Mouse (Mus musculus): Measurements from ENCODE around the gene Fam181a. TPM values are rescaled to one million over a fixed set of nuclear protein-coding genes. Genes with fewer than 3 reads are reported as not detected.

Gene Fam181a
- 12.3 and 16.0 TPM in 2 replicates for polyA plus RNA-seq (2012; rRNA removed)

DNA sequence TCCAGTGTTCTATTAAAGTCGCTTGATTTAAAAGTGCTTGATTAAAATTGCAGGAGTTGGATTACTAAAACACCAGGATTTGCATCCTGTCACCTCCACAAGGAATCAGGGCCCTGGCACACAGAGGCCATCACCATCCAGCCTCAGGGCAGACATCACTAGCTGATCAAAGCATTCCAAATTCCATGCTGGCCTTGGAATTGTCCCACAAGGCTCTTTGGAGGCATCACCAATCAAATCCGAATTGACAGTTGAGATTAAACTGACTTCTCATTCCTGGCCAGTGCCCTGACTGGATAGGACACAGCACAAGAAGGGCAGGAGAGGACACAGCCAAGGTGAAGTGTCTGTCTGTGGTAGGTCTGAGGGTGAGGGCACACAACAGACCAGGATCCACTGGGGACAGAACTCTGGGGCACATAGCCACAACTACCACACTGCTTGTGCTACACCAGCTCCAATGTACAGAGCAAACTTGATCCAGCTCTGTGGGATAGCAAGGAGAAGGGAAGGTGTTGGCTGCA is at the start of gene Fam181a:
TSS of gene Fam181a (plus strand) at position 232 of the 524 bp plus-strand sequence.
- no peak for TF ChIP-seq CTCF (IDR thresholded peaks at IDR 0.05; ENCODE audit: borderline replicate concordance, extremely low read depth, insufficient read depth, insufficient read length)
- no peak for TF ChIP-seq POLR2A (IDR thresholded peaks at IDR 0.05; ENCODE audit: borderline replicate concordance, extremely low read depth, insufficient read depth, insufficient read length, poor library complexity, severe bottlenecking)
- no peak for DNase-seq (ENCODE audit: low read depth)

DNA sequence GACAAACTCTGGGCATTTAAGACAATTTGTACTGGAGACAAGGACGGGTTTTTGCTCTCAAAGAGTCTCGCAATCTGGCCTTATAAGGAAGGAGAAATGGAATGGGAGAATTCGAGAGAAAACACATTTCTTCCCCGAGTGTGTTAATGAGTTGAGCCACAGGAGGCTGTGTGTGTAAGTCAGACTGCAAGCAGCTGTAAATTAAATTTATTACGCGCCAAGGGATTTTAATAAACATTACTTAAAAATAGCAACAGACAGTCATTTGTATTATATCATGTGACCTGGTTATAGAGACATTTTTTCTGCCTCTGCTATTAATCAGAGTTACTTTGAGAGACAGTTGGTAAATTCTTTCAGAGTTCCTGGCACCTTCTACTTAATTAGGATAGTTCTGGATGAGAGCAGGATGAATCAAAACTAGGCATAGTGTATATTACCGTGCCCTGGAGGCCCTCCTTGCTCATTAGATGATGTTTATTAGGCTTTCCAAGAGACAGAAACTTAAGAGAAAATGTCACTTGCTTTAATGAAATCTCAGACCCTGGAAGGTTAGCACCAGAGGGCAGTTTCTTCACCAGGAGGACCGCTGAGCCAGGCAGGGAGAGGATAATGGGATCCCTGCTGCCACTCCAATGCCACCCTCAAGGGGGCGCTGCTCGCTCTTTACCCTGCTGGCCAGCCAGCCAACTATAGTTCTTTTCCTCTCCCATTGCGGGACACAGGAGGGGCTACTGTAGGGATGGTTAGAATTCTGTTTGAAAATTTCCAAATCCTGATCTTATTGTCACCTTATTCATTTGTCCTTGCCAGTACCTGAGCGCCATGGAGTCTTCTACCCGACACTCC is 48.5 kb upstream of the Fam181a start:
- no peak for TF ChIP-seq POLR2A (IDR thresholded peaks at IDR 0.05; ENCODE audit: borderline replicate concordance, extremely low read depth, insufficient read depth, insufficient read length, poor library complexity, severe bottlenecking)
- peak; percentile 48; the same call in 1 of the 2 replicates for TF ChIP-seq CTCF (IDR thresholded peaks at IDR 0.05; ENCODE audit: borderline replicate concordance, extremely low read depth, insufficient read depth, insufficient read length)
- DNase-seq (ENCODE audit: low read depth), result peak; percentile 39

DNA sequence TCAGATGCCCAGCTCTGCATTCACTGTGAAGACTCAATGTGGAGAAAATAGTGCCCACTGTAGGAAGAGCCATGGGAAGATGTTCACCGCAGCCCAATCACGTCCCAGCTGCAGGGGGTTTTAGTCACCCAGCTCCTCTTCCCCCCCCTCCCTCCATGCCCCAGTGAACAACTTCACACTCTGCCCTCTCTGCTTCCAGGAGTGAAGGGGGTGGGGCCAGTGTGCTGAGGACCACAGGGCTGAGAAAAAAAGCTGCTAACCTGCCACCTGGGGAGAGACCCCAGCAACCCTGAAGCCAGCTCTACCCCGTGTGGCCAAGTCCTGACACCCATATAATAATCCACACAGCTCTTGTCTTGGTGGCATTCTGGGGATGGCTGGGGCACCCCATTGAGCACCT is 44.2 kb upstream of the Fam181a start:
- no peak for DNase-seq (ENCODE audit: low read depth)
- no peak for TF ChIP-seq POLR2A (IDR thresholded peaks at IDR 0.05; ENCODE audit: borderline replicate concordance, extremely low read depth, insufficient read depth, insufficient read length, poor library complexity, severe bottlenecking)
- TF ChIP-seq CTCF (IDR thresholded peaks at IDR 0.05; ENCODE audit: borderline replicate concordance, extremely low read depth, insufficient read depth, insufficient read length), result no peak

DNA sequence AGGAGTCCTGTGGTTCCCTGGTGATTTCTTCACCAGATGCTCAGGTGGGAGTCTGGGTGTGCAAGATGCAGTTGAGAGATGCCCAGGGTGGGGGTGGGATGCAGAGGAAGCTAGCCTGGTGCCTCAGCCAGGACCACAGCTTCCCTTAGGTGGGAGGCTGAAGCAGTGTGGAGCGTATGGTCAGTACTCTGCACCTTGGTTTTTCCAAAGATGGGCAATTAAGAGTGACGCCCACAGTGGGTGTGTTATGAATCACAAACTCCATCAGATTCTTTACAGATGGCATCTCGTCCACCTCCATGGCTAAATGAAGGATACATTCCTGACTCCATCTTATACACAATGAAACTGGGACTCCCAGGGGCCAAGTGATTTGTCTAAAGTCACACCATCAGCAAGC is 38.6 kb upstream of the Fam181a start:
- DNase-seq (ENCODE audit: low read depth), result no peak
- TF ChIP-seq CTCF (IDR thresholded peaks at IDR 0.05; ENCODE audit: borderline replicate concordance, extremely low read depth, insufficient read depth, insufficient read length) (no peak), POLR2A (IDR thresholded peaks at IDR 0.05; ENCODE audit: borderline replicate concordance, extremely low read depth, insufficient read depth, insufficient read length, poor library complexity, severe bottlenecking) (no peak)

DNA sequence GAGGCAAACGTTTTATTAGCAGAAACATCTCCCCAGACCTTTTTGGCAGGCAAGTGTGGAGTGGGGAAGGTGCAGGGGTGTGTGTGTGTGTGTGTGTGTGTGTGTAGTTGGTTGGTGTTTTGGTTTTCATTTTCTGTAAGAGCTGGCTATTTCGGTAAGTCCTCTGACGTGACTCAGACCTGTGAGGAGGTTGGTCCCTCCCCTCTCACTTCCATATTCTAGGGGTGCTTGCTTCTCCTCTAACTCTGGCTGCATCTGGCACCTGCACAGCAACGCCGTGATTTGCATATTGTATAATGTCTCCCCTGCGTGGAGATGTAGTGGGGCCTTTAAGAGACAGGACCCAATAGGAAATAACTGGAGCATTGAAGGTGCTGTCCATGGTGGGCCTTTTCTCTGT is 37.7 kb upstream of the Fam181a start:
- no peak for DNase-seq (ENCODE audit: low read depth)
- TF ChIP-seq CTCF (IDR thresholded peaks at IDR 0.05; ENCODE audit: borderline replicate concordance, extremely low read depth, insufficient read depth, insufficient read length) (no peak), POLR2A (IDR thresholded peaks at IDR 0.05; ENCODE audit: borderline replicate concordance, extremely low read depth, insufficient read depth, insufficient read length, poor library complexity, severe bottlenecking) (no peak)

DNA sequence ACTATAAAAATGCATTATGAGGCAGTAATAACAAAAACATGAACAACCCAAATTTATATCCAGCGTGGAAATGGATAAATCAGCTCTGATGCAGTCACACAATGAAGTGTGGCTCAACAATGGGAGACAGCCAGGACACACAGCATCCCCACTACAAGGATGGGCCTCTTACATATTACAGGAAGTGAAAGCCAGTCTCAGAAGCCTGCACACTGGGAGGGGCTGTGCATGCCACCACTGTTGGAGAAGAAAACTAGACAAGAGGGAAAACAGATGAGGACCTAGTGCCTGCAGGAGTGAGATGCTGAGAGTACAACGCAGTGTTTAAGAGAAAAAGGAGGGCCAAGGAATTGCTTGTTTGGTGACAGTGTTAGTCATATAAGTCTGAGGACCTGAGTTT is 37.0 kb upstream of the Fam181a start:
- no peak for TF ChIP-seq CTCF (IDR thresholded peaks at IDR 0.05; ENCODE audit: borderline replicate concordance, extremely low read depth, insufficient read depth, insufficient read length)
- TF ChIP-seq POLR2A (IDR thresholded peaks at IDR 0.05; ENCODE audit: borderline replicate concordance, extremely low read depth, insufficient read depth, insufficient read length, poor library complexity, severe bottlenecking), result no peak
- no peak for DNase-seq (ENCODE audit: low read depth)

DNA sequence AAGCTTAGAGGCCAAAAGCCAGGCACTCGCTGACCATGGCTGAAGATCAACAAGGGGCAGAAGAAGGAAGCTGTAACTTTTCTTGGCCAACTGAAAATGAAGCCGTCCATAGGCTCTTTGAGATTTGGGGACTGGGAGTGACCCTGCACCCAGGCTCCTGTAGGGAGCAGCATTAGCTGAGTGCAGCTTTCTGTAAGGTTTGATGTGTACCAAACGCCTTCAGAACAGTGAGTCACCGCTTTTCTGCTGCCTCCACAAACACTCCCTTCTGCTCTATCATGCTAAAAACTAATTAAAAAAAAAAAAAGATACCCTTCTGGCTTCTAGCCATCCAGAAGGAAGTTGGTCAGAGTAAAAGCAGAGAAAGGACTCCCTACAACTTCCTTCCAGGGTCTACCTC is 34.4 kb upstream of the Fam181a start:
- no peak for DNase-seq (ENCODE audit: low read depth)
- no peak for TF ChIP-seq POLR2A (IDR thresholded peaks at IDR 0.05; ENCODE audit: borderline replicate concordance, extremely low read depth, insufficient read depth, insufficient read length, poor library complexity, severe bottlenecking)

DNA sequence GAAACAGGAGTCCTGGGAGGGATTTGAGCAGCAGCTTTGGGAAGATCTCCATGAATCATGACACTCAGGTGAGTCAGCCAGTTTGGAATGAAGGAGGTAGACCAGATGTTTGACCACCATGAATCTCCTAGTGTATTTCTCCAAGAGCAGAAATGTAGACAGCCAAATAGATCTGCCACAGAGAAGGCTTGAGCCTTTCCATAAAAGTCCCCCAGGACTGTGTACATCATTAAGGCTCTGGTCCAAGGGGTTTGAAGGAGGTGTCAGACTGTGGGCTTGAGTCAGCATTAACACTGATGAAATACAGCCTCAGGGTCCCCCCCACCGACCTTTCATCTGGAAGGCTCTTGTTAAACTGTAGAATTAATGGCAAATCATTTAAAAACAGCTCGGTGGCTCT is 29.3 kb upstream of the Fam181a start:
- no peak for DNase-seq (ENCODE audit: low read depth)
- TF ChIP-seq POLR2A (IDR thresholded peaks at IDR 0.05; ENCODE audit: borderline replicate concordance, extremely low read depth, insufficient read depth, insufficient read length, poor library complexity, severe bottlenecking) (no peak), CTCF (IDR thresholded peaks at IDR 0.05; ENCODE audit: borderline replicate concordance, extremely low read depth, insufficient read depth, insufficient read length) (no peak)

DNA sequence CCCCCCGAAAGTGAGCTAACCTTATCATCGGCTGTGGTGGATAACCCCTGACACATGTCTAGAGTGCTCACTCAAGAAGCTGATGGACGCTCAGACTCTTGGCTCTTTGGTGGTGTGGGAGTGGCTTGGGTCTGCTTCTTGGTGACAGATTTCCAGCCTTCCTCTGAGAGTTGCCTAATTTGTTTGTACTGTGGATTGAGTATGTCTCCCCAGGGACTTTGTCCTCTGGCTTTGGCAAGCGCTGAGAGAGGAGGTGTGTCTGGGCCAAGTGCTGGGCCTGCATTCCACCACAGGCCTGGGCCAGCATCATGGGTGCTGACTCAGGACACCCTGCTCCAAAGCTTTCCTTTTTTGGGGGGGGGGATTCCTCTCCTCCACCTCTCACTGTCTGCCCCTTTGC is 28.9 kb upstream of the Fam181a start:
- DNase-seq (ENCODE audit: low read depth), result no peak

DNA sequence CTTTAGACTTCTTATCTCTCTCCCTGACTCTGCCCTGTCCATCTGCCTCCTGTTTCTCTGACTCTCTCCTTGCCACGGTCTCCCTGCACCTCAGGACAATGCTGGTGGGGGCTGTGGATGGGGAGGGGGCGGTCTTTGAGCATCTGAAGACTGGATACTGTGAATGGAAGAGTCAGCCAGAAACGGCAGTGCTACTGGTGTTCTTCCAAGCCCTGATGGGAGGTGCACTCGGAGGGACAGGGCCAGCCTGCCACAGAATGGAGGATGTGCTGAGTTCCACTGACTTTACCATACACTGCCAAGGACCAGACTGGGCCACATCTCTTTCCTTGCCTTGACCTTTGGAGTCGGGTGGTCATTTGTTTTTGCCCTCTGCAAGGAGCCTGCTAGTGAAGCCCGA is 27.8 kb upstream of the Fam181a start:
- TF ChIP-seq POLR2A (IDR thresholded peaks at IDR 0.05; ENCODE audit: borderline replicate concordance, extremely low read depth, insufficient read depth, insufficient read length, poor library complexity, severe bottlenecking), result no peak
- TF ChIP-seq CTCF (IDR thresholded peaks at IDR 0.05; ENCODE audit: borderline replicate concordance, extremely low read depth, insufficient read depth, insufficient read length), result no peak
- no peak for DNase-seq (ENCODE audit: low read depth)

More for the DNA sequence above, 28.9 kb upstream of the Fam181a start:
- TF ChIP-seq POLR2A (IDR thresholded peaks at IDR 0.05; ENCODE audit: borderline replicate concordance, extremely low read depth, insufficient read depth, insufficient read length, poor library complexity, severe bottlenecking) (no peak), CTCF (IDR thresholded peaks at IDR 0.05; ENCODE audit: borderline replicate concordance, extremely low read depth, insufficient read depth, insufficient read length) (no peak)

DNA sequence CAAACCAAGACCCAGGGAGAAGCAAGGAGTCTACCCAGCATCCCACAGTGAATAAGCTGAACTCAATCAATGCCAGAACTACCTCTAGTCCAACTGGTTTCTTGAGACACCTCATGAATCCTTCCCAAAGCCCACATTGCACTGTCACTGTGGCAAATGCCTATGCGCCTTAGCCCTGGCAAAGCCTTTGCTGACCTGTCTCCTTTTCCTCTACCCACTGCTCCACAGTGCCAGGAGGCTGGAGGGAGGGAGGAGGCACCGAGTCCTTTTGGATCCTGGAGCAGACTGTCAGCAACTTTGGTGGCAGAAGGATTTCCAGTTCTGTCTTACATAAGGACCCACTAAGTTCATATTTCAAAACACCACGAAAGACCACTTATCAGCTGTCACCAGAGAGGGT is 27.4 kb upstream of the Fam181a start:
- DNase-seq (ENCODE audit: low read depth), result no peak
- no peak for TF ChIP-seq CTCF (IDR thresholded peaks at IDR 0.05; ENCODE audit: borderline replicate concordance, extremely low read depth, insufficient read depth, insufficient read length)
- TF ChIP-seq POLR2A (IDR thresholded peaks at IDR 0.05; ENCODE audit: borderline replicate concordance, extremely low read depth, insufficient read depth, insufficient read length, poor library complexity, severe bottlenecking), result no peak

DNA sequence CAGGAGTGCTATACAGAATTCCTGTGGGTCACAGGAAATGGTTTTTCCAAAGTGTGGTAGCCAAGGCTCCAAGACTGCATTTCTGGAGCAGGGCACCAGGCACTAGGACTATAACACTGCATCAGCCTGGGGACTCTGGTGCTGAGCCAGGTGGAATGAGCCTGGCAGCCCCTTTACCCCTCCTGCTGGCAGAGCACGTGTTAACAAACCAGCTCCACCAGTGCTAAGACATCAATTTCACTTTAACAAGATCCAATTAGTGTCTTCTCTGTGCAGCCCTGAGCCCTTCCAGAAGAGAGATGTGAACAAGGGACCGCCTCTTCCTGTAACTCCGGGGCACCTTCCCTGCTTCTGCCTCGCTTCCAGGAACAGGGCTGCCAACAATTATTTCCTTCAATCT is 23.5 kb upstream of the Fam181a start:
- TF ChIP-seq POLR2A (IDR thresholded peaks at IDR 0.05; ENCODE audit: borderline replicate concordance, extremely low read depth, insufficient read depth, insufficient read length, poor library complexity, severe bottlenecking), result no peak
- peak; percentile 34 for DNase-seq (ENCODE audit: low read depth)

Measured in brain, embryonic 14.5 days (tissue).